Mouse (Mus musculus) heart, embryonic 16.5 days (tissue): ENCODE data around the gene Msrb2. TPM values are rescaled to one million over a fixed set of nuclear protein-coding genes. Genes with fewer than 3 reads are reported as not detected.

Source experiments
- ATAC-seq: fragments of 200-750 bp; cut with Nextera tagmentation; replicated peaks from 2 replicates; pipeline ENCODE4 v1.8.0; 2017; ENCODE audit warnings: moderate number of reproducible peaks; ENCODE audit not compliant: insufficient read depth, low FRiP score; ENCODE audit errors: extremely low read depth
- H3K27ac ChIP-seq: fragments of 300-500 bp; sonication (generic); 2 replicates; pipeline ENCODE4 v1.5.1; 2014; ENCODE audit warnings: mild to moderate bottlenecking, low read length, control low read depth, moderate library complexity
- H3K27me3 ChIP-seq: fragments of 300-500 bp; sonication (generic); 2 replicates; pipeline ENCODE4 v1.6.1; 2014; ENCODE audit warnings: low read length, mixed read lengths; ENCODE audit not compliant: control insufficient read depth, insufficient read depth
- H3K36me3 ChIP-seq: fragments of 300-500 bp; sonication (generic); 2 replicates; pipeline ENCODE4 v1.6.1; 2014; ENCODE audit not compliant: control insufficient read depth, insufficient read depth
- H3K4me1 ChIP-seq: fragments of 300-500 bp; sonication (generic); 2 replicates; pipeline ENCODE4 v1.6.1; 2014; ENCODE audit warnings: low read length, mixed read lengths; ENCODE audit not compliant: control insufficient read depth, insufficient read depth
- H3K4me2 ChIP-seq: fragments of 300-500 bp; sonication (generic); 2 replicates; pipeline ENCODE4 v1.6.1; 2014; ENCODE audit warnings: low read depth, mild to moderate bottlenecking, control low read depth, low read length
- H3K4me3 ChIP-seq: fragments of 300-500 bp; sonication (generic); 2 replicates; pipeline ENCODE4 v1.5.1; 2014; ENCODE audit warnings: mild to moderate bottlenecking, control low read depth, low read length
- H3K9ac ChIP-seq: fragments of 300-500 bp; sonication (generic); 2 replicates; pipeline ENCODE4 v1.6.1; 2014; ENCODE audit warnings: low read length, control low read depth
- H3K9me3 ChIP-seq: fragments of 300-500 bp; sonication (generic); replicated peaks from 2 replicates; pipeline ENCODE4 v1.6.1; 2016; ENCODE audit warnings: low read length; ENCODE audit not compliant: control insufficient read depth
- WGBS: fragments of 180-500 bp; shearing (Covaris S2); extraction: QIAGEN DNeasy Blood & Tissue Kit; methylation state at CpG from one replicate; pipeline ENCODE4 v1.1.7; 2014; 5-methylcytosine and 5-hydroxymethylcytosine counted together
- polyA plus RNA-seq: library from polyadenylated mRNA; unstranded; fragments of >200 nt; fragmentation: Nextera tagmentation; extraction: Ambion mirVana; gene quantifications from 2 replicates; pipeline ENCODE4 v1.2.1, GENCODE M21; 2015

Gene Msrb2
- polyA plus RNA-seq, 1 experiment from 2014 or later: 52.1 TPM

DNA sequence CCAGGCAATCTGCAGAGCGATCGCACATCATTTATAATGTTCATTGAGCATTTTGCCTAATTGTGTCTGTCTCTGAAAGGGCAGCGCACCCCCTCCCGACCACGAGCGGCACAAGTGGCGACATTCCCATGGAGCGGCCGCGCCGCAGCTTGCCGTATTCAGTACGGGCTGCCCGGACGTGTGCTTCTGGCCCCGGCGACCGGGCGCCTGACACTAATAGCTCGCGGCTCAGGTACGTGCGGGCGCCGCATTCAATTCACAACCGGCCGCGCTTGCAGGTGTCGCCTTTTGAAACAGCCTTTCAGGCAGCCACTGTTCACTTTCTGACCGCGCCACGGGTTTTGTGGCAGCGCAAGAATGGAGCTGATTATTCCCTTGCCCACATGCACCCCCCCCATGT is 59.5 kb downstream of the Msrb2 start:
- H3K27me3 ChIP-seq: peaks cover 72% of the 10 kb centered on the region
- ATAC-seq: no peak
- peak overlapping the region; percentile 48 for H3K4me2 ChIP-seq
- no peaks in the 10 kb centered on the region for H3K36me3 ChIP-seq
- H3K9ac ChIP-seq: no peak overlapping the region
- no peaks in the 10 kb centered on the region for H3K9me3 ChIP-seq
- H3K4me1 ChIP-seq: no peaks in the 10 kb centered on the region
- 1% methylated on average over 33 of the region's 33 CpGs for WGBS
- H3K27ac ChIP-seq: no peak overlapping the region
- H3K4me3 ChIP-seq: peak overlapping the region; percentile 26

DNA sequence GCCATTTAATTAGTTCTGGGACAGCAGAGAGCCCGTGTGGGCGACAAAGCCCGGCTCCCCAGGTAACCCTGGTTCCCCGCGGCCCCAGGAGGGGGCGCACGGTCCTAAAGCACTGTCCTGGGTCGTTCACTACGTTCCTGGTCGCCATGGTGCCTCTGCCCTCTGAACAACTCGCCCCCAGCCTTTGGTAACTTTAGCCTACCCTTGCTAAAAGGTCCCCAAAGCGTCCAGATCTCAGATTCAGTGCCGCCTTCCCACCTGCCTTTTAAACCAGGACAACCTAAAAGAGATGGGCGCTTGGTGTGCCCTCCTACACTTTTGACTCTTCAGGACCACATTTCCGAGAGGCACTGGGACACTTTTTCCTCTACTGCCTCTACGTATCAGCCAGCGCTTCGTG is 59.9 kb downstream of the Msrb2 start:
- no peak for ATAC-seq

DNA sequence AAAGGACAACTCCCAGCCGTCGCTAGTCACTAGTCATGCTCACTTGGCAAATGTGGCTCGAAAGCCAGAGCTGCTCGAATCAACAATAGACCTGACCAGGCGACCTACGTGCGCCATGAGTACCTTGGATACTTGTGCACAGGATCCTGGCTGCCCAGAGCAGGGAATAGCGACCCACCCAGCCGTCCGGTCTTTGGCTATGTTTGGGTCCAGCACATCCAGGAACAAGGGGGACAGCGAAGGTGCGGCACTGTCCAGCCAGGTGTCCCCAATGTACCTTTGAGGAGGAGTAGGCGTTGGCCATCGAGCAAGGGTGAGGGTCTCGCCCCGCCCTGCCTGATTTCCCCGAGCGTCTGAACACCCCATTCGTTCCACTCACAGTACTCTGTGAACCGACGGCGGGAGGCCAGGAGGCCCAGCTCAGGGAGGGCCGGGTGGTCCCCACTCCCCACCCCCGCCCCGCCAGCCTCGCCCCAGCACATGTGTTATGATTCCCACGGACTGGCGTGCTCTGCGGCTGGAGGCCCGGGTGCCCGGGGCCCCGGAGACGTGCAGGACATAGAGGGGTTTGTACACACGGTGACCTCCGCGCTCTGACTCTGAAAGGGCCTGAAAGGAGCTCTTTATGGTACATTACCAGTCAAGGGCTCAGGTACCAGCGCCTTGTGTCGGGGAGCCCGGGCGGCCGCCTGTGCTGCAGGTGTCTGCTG is 60.5 kb downstream of the Msrb2 start:
- peak overlapping the region; percentile 15; the same call in 1 of the 2 replicates for H3K4me2 ChIP-seq
- H3K4me1 ChIP-seq: no peaks in the 10 kb centered on the region
- H3K36me3 ChIP-seq: no peaks in the 10 kb centered on the region
- H3K27ac ChIP-seq: no peak overlapping the region
- peaks cover 72% of the 10 kb centered on the region for H3K27me3 ChIP-seq
- H3K9ac ChIP-seq: no peak overlapping the region
- H3K4me3 ChIP-seq: peak overlapping the region; percentile 14; the same call in 1 of the 2 replicates
- WGBS: 4% methylated on average over 41 of the region's 41 CpGs
- no peak for ATAC-seq
- no peaks in the 10 kb centered on the region for H3K9me3 ChIP-seq

More for the DNA sequence above, 59.9 kb downstream of the Msrb2 start:
- Histone ChIP-seq H3K36me3 (no peaks in the 10 kb centered on the region), H3K9me3 (no peaks in the 10 kb centered on the region), H3K27ac (no peak overlapping the region), H3K4me1 (no peaks in the 10 kb centered on the region), H3K4me3 (peak overlapping the region; percentile 26), H3K4me2 (peak overlapping the region; percentile 48), H3K27me3 (peaks cover 72% of the 10 kb centered on the region), H3K9ac (no peak overlapping the region)
- 1% methylated on average over 18 of the region's 18 CpGs for WGBS

DNA sequence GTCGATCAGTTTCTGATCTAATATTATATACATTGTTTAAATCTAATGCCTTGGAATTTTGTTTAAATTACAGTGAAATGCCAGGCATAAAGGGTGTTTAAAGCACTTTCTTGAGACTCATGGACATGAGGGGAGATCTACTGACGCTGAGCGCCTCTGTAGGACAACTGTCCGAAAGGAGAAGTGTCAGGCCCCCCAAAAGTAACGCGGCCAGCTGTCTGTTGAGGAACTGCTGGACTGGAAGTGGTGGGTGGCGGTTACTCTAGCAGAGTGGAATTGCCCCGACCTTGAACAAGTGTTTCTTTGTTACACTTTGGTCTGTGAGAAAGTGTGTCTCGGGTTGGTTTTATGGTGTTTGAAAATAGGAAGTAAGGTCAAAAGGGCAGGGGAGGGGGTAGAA is 73.1 kb downstream of the Msrb2 start:
- H3K4me3 ChIP-seq: no peak overlapping the region
- ATAC-seq: no peak
- 8% methylated on average over 9 of the region's 9 CpGs for WGBS
- H3K36me3 ChIP-seq: no peaks in the 10 kb centered on the region
- no peak overlapping the region for H3K4me2 ChIP-seq
- H3K27me3 ChIP-seq: peaks cover 80% of the 10 kb centered on the region
- H3K9ac ChIP-seq: no peak overlapping the region
- peaks cover 7% of the 10 kb centered on the region for H3K4me1 ChIP-seq
- H3K9me3 ChIP-seq: no peaks in the 10 kb centered on the region
- H3K27ac ChIP-seq: no peak overlapping the region

Other genes starting within 250 kb of the Msrb2 start
- gene Armc3, start 172.1 kb upstream of the Msrb2 start, polyA plus RNA-seq: 0.45 and 0.49 TPM in 2 replicates
- not detected in 2 replicates for gene Ptf1a, start 74.2 kb downstream of the Msrb2 start, polyA plus RNA-seq
- 0.10 TPM in 1 of 2 replicates, not detected in the other for gene 4921504E06Rik, start 182.5 kb downstream of the Msrb2 start, polyA plus RNA-seq